Mouse (Mus musculus): Measurements from ENCODE around the gene St14. TPM values are rescaled to one million over a fixed set of nuclear protein-coding genes. Genes with fewer than 3 reads are reported as not detected.
"Not testable (repeated sequence)": the region's sequence is repeated elsewhere in the genome, so short reads cannot be mapped to it uniquely, and the experiment has no call there.

St14 gene
- polyA plus RNA-seq (2012; rRNA removed): 0.14 and 2.5 TPM in 2 replicates

DNA sequence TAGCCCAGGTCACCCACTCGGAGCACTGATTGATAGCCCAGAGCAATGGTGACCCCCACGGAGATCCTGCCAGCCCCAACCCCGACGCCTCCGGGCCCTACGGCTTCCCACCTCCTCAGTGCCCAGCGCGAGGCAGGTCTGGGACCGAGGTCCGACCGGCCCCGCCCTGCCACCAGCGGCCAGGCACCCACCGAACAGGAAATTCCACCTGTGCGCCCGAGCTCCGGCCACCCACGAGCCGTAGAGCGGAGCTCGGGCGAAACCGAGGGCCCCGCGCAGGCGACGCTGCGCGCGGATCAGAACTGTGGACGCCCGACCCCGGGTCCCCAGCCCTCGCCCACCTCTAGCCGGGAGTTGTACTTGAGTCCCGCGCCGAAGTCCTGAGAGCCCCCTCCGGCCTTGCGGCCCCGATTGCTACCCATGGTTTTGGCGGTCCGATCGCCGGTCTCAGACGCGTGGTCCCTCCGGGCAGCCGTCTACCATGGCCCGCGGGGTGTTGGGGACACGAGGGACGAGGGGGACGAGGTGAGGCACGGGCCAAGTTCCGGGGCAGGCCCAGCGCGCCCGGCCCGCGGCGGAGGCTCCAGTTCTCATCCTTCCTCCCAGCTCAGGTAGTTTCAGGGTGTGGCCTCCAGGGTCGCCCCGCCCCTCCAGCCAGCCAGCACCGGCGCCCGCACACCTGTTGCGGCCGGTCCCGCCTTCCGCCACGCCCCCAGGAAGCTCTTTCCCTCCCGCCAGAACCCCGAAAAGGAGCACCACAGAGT, at the start of gene St14:
St14 (minus strand) TSS at position 649 of the 764 bp plus-strand sequence.
- no peaks in the 10 kb centered on the region for H3K36me3 ChIP-seq (ENCODE audit: control insufficient read depth, insufficient read depth, low read length)
- H3K4me1 ChIP-seq (ENCODE audit: control insufficient read depth, insufficient read depth, low read length): peaks cover 19% of the 10 kb centered on the region
- TF ChIP-seq POLR2A (IDR thresholded peaks at IDR 0.05; ENCODE audit: control insufficient read depth, low read depth, low read length) (no peak), CTCF (IDR thresholded peaks at IDR 0.05; ENCODE audit: control insufficient read depth, insufficient read depth, insufficient replicate concordance, low read depth, low read length) (no peak)
- no peak within 1 kb of the TSS for H3K27ac ChIP-seq (ENCODE audit: control insufficient read depth, insufficient read depth, low read depth, low read length)
- peak within 1 kb of the TSS; percentile 87 for H3K4me3 ChIP-seq (ENCODE audit: control insufficient read depth, low read depth, low read length)
- H3K27me3 ChIP-seq (ENCODE audit: control insufficient read depth, insufficient read depth, low read length): peaks cover 6% of the 10 kb centered on the region

DNA sequence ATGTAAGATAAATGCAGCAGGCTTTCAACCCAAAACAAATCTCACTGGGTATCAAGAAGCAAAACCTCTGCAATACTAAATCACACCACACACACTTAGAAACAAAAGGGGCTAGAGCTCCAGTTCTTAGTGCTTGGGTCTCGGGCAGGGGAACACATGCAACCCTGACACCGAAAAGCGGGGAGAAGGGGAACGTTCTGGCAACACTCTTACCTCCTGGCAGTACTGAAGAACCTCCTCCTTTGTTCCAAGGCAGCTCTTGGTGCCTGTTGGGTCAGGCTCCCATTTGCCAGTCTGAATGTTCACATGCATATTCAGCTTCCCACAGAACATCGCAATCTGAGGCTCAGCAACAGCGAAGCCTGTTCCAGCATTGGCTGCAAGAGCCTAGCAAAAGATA, 46.0 kb upstream of the St14 start:
- no peaks in the 10 kb centered on the region for H3K36me3 ChIP-seq (ENCODE audit: control insufficient read depth, insufficient read depth, low read length)
- TF ChIP-seq CTCF (IDR thresholded peaks at IDR 0.05; ENCODE audit: control insufficient read depth, insufficient read depth, insufficient replicate concordance, low read depth, low read length): no peak
- no peak for TF ChIP-seq POLR2A (IDR thresholded peaks at IDR 0.05; ENCODE audit: control insufficient read depth, low read depth, low read length)
- 0 out of 2 replicates have a peak, but pooled peaks cover 3% of the 10 kb centered on the region for H3K4me1 ChIP-seq (ENCODE audit: control insufficient read depth, insufficient read depth, low read length)
- no peak overlapping the region for H3K27ac ChIP-seq (ENCODE audit: control insufficient read depth, insufficient read depth, low read depth, low read length)
- H3K4me3 ChIP-seq (ENCODE audit: control insufficient read depth, low read depth, low read length): no peak overlapping the region
- no peaks in the 10 kb centered on the region for H3K27me3 ChIP-seq (ENCODE audit: control insufficient read depth, insufficient read depth, low read length)

DNA sequence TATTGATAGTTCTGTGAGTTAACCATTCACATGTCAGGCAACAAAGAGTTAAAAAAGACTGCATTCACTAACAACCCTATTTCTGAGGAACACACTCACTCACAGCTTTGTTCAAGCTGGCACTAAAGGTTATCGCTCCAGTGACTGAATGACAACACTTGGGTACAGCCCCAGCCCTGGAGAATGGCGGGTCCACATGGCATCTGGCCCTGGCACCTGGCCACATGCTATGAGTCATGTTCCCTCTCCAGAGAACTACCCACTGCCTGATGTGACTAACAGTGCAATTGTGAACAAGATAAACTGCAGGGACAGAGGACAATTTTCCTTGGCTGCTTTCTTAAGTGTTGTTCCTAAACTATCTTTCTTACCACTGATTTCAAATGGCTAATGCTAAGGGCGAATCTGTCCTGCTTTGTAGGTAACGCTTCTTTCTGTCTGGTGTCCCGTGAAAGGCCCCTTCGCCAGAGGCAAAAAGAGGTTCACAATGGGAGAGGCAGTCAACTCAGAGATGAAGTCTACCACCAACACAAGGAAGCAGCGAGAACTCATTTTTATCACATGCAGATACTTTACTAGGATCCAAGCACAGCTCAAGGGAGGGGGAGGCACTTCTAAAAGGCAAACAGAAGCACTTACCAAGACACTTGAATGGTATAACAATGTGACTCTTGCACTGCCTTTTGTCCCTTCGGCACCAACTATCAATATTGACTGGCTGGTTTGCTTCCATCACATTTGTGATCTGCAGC, 44.9 kb upstream of the St14 start:
- Histone ChIP-seq H3K4me3 (ENCODE audit: control insufficient read depth, low read depth, low read length) (no peak overlapping the region), H3K36me3 (ENCODE audit: control insufficient read depth, insufficient read depth, low read length) (no peaks in the 10 kb centered on the region), H3K27me3 (ENCODE audit: control insufficient read depth, insufficient read depth, low read length) (no peaks in the 10 kb centered on the region), H3K4me1 (ENCODE audit: control insufficient read depth, insufficient read depth, low read length) (0 out of 2 replicates have a peak, but pooled peaks cover 3% of the 10 kb centered on the region), H3K27ac (ENCODE audit: control insufficient read depth, insufficient read depth, low read depth, low read length) (no peak overlapping the region)
- TF ChIP-seq POLR2A (IDR thresholded peaks at IDR 0.05; ENCODE audit: control insufficient read depth, low read depth, low read length) (no peak), CTCF (IDR thresholded peaks at IDR 0.05; ENCODE audit: control insufficient read depth, insufficient read depth, insufficient replicate concordance, low read depth, low read length) (no peak)

DNA sequence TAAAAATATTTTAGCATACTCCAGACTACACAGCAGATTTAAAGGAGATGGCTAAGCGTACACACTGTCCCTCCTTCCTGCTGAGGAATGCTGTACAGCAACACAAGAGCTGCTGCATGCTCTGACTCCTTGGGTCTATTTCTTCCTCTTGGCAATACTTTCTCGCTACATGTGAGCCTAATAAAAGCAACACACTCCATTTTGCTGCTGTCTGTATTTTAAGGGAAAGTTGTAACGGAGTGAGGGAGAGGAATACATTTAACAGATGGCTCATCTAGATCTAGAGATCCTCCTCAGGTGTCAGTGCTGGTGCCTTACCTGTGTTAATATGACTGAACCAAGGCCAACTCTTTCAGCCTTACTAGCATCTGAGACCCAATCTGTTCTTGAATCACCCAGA, 44.3 kb upstream of the St14 start:
- H3K27me3 ChIP-seq (ENCODE audit: control insufficient read depth, insufficient read depth, low read length): no peaks in the 10 kb centered on the region
- H3K36me3 ChIP-seq (ENCODE audit: control insufficient read depth, insufficient read depth, low read length): no peaks in the 10 kb centered on the region
- H3K4me3 ChIP-seq (ENCODE audit: control insufficient read depth, low read depth, low read length): no peak overlapping the region
- no peak overlapping the region for H3K27ac ChIP-seq (ENCODE audit: control insufficient read depth, insufficient read depth, low read depth, low read length)
- TF ChIP-seq CTCF (IDR thresholded peaks at IDR 0.05; ENCODE audit: control insufficient read depth, insufficient read depth, insufficient replicate concordance, low read depth, low read length) (no peak), POLR2A (IDR thresholded peaks at IDR 0.05; ENCODE audit: control insufficient read depth, low read depth, low read length) (no peak)
- H3K4me1 ChIP-seq (ENCODE audit: control insufficient read depth, insufficient read depth, low read length): 0 out of 2 replicates have a peak, but pooled peaks cover 3% of the 10 kb centered on the region

DNA sequence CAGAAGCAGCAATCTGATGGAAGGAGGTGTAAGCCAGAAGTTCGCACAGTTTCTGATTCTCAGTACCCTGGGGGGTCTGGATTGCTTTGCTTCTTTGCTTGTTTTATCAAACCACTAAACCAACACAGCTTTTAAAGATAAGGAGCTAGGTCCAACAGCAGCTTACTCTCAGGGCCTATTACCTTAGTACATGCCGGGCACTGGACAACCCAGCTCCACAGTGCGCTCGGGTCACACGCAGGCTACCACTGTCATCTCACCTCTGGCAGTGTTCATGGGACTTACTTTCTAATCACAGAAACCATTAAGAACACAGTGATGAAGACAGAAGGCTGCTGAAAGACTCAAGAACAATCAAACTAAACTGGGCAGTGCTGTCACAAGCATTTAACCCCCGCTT, 43.7 kb upstream of the St14 start:
- TF ChIP-seq CTCF (IDR thresholded peaks at IDR 0.05; ENCODE audit: control insufficient read depth, insufficient read depth, insufficient replicate concordance, low read depth, low read length) (no peak), POLR2A (IDR thresholded peaks at IDR 0.05; ENCODE audit: control insufficient read depth, low read depth, low read length) (no peak)
- Histone ChIP-seq H3K27me3 (ENCODE audit: control insufficient read depth, insufficient read depth, low read length) (no peaks in the 10 kb centered on the region), H3K4me1 (ENCODE audit: control insufficient read depth, insufficient read depth, low read length) (0 out of 2 replicates have a peak, but pooled peaks cover 3% of the 10 kb centered on the region), H3K27ac (ENCODE audit: control insufficient read depth, insufficient read depth, low read depth, low read length) (no peak overlapping the region), H3K36me3 (ENCODE audit: control insufficient read depth, insufficient read depth, low read length) (no peaks in the 10 kb centered on the region), H3K4me3 (ENCODE audit: control insufficient read depth, low read depth, low read length) (no peak overlapping the region)

DNA sequence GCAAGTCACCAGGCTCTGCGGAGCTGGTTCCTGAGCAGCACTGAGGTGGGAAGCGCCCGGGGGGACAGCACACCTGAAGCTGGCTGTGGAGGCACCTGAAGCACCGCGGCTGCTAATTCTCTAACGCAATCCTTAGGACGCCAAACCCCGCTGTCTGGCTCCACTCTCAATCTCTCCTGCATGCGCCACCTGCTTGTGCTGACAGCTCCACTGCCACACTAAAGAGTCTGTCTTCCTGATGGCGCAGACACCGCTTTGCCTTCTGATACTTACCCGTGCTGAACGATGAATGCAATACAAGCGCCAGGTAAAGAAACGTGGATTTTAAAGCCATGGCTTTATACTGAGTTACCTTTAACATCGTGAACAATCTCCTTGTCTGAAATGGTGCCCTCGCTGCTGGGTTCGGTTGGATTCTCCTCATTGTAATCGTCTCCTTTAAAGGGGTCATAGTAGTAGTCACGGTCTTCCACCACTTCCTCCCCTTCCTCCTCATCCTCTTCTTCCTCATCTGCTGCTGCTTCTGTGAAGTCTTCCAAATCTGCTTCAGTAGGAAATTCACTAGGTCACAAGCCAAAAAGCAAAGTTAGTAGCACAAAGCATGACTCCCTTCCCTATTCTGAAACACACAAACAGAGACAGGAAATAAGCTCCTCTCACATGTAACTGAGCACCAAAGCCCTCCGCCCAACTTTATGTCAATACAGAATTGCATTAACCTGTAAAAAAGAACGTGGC, 36.9 kb upstream of the St14 start:
- Histone ChIP-seq H3K27me3 (ENCODE audit: control insufficient read depth, insufficient read depth, low read length) (no peaks in the 10 kb centered on the region), H3K4me1 (ENCODE audit: control insufficient read depth, insufficient read depth, low read length) (no peaks in the 10 kb centered on the region), H3K4me3 (ENCODE audit: control insufficient read depth, low read depth, low read length) (no peak overlapping the region), H3K36me3 (ENCODE audit: control insufficient read depth, insufficient read depth, low read length) (peaks cover 4% of the 10 kb centered on the region), H3K27ac (ENCODE audit: control insufficient read depth, insufficient read depth, low read depth, low read length) (no peak overlapping the region)
- no peak for TF ChIP-seq POLR2A (IDR thresholded peaks at IDR 0.05; ENCODE audit: control insufficient read depth, low read depth, low read length)
- TF ChIP-seq CTCF (IDR thresholded peaks at IDR 0.05; ENCODE audit: control insufficient read depth, insufficient read depth, insufficient replicate concordance, low read depth, low read length): no peak

DNA sequence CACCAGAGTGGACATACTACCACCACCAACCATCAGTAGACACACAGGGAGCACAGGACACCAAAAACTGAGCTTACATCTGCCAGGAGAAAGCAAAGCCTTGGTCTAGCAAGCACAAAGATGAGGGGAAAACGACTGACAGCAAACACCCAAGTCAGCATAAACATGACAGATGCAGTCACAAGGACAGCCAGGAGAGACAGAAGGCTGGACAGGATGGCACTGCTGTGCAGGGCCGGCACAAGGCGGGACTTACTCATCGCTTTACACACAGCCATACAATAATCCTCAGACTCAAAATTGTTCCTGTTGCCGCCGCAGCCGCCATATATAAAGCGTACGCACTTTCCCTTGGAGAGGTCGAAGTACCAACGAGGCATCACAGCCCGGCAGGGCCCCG, 35.7 kb upstream of the St14 start:
- Histone ChIP-seq H3K36me3 (ENCODE audit: control insufficient read depth, insufficient read depth, low read length) (peaks cover 4% of the 10 kb centered on the region), H3K27ac (ENCODE audit: control insufficient read depth, insufficient read depth, low read depth, low read length) (no peak overlapping the region), H3K4me1 (ENCODE audit: control insufficient read depth, insufficient read depth, low read length) (no peaks in the 10 kb centered on the region), H3K27me3 (ENCODE audit: control insufficient read depth, insufficient read depth, low read length) (no peaks in the 10 kb centered on the region), H3K4me3 (ENCODE audit: control insufficient read depth, low read depth, low read length) (no peak overlapping the region)
- TF ChIP-seq CTCF (IDR thresholded peaks at IDR 0.05; ENCODE audit: control insufficient read depth, insufficient read depth, insufficient replicate concordance, low read depth, low read length) (no peak), POLR2A (IDR thresholded peaks at IDR 0.05; ENCODE audit: control insufficient read depth, low read depth, low read length) (no peak)

DNA sequence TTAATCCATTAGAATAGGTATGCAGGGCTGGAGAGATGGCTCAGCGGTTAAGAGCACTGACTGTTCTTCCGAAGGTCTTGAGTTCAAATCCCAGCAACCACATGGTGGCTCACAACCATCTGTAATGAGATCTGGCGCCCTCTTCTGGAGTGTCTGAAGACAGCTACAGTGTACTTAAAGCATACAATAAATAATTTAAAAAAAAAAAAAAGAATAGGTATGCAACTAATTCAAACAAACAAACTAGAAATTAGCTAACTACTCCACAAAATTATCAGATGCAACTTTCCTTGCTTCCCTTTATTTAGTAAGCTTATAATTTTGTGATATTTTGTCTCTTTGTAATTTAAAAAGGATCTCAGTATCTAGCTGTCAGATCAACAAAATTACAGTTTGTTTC, 33.9 kb upstream of the St14 start:
- H3K27ac ChIP-seq (ENCODE audit: control insufficient read depth, insufficient read depth, low read depth, low read length); H3K36me3 ChIP-seq (ENCODE audit: control insufficient read depth, insufficient read depth, low read length); H3K4me1 ChIP-seq (ENCODE audit: control insufficient read depth, insufficient read depth, low read length); H3K4me3 ChIP-seq (ENCODE audit: control insufficient read depth, low read depth, low read length); H3K27me3 ChIP-seq (ENCODE audit: control insufficient read depth, insufficient read depth, low read length): not testable (repeated sequence)

All from testis, adult 2 months (tissue).